Mouse (Mus musculus) midbrain, embryonic 11.5 days (tissue): ENCODE measurements around the gene Tgfb2. TPM values are rescaled to one million over a fixed set of nuclear protein-coding genes. Genes with fewer than 3 reads are reported as not detected.

Experiments used
- ATAC-seq: fragments of 200-750 bp; cut with Nextera tagmentation; 2 replicates; pipeline ENCODE4 v1.8.0; 2017; ENCODE audit warnings: moderate TSS enrichment, moderate library complexity; ENCODE audit not compliant: low FRiP score
- DNase-seq: peaks from one replicate; pipeline ENCODE4 v3.0.0; 2015; ENCODE audit warnings: low spot score; ENCODE audit errors: missing footprints
- H3K27ac ChIP-seq: fragments of 300-500 bp; sonication (generic); 2 replicates; pipeline ENCODE4 v1.5.1; 2014; ENCODE audit warnings: low read depth, low read length
- H3K27me3 ChIP-seq: fragments of 300-500 bp; sonication (generic); 2 replicates; pipeline ENCODE4 v1.6.1; 2014; ENCODE audit warnings: mild to moderate bottlenecking, low read length, moderate library complexity, mixed read lengths; ENCODE audit not compliant: control insufficient read depth, insufficient read depth
- H3K36me3 ChIP-seq: fragments of 300-500 bp; sonication (generic); 2 replicates; pipeline ENCODE4 v1.6.1; 2014; ENCODE audit warnings: mild to moderate bottlenecking, low read length, moderate library complexity, mixed read lengths; ENCODE audit not compliant: control insufficient read depth, insufficient read depth
- H3K4me1 ChIP-seq: fragments of 300-500 bp; sonication (generic); 2 replicates; pipeline ENCODE4 v1.6.1; 2014; ENCODE audit warnings: low read length; ENCODE audit not compliant: control insufficient read depth, insufficient read depth
- H3K4me2 ChIP-seq: fragments of 300-500 bp; sonication (generic); 2 replicates; pipeline ENCODE4 v1.6.1; 2014; ENCODE audit warnings: mild to moderate bottlenecking, moderate library complexity
- H3K4me3 ChIP-seq: fragments of 300-500 bp; sonication (generic); 2 replicates; pipeline ENCODE4 v1.5.1; 2014; ENCODE audit warnings: low read depth, low read length
- H3K9ac ChIP-seq: fragments of 300-500 bp; sonication (generic); 2 replicates; pipeline ENCODE4 v1.6.1; 2014; ENCODE audit warnings: low read length
- H3K9me3 ChIP-seq: fragments of 300-500 bp; sonication (generic); 2 replicates; pipeline ENCODE4 v1.6.1; 2016; ENCODE audit warnings: low read length; ENCODE audit not compliant: control insufficient read depth
- WGBS: fragments of 180-500 bp; shearing (Covaris S2); extraction: QIAGEN DNeasy Blood & Tissue Kit; methylation state at CpG from one replicate; pipeline ENCODE4 v1.1.7; 2014; 5-methylcytosine and 5-hydroxymethylcytosine counted together
- polyA plus RNA-seq: library from polyadenylated mRNA; unstranded; fragments of >200 nt; fragmentation: Nextera tagmentation; extraction: Ambion mirVana; gene quantifications from 2 replicates; pipeline ENCODE4 v1.2.1, GENCODE M21; 2014

The Tgfb2 gene
- polyA plus RNA-seq, 1 experiment from 2014 or later: 11.9 TPM

DNA sequence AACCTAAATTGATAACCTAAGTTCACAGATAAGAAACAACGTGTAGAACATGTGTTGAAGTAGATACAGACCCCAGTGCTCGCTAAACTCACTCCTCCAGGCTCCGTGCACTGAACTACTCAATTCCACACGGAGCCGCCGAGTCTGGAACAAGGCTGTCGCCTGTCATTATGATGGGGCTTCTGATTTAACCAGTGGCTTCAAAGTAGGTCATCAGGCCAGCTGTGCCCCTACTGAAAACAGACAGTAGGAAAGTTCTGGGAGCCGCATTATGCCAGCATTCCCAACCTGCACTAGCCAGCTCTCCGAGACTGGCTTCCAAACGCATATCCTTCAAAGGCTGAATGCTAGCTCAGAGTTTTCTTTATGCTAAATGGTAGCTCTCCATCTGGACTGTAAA lies 42.8 kb downstream of the Tgfb2 start:
- Histone ChIP-seq H3K27me3 (no peaks in the 10 kb centered on the region), H3K27ac (no peak overlapping the region), H3K9ac (no peak overlapping the region), H3K4me2 (no peak overlapping the region), H3K4me1 (no peaks in the 10 kb centered on the region), H3K4me3 (no peak overlapping the region), H3K9me3 (no peaks in the 10 kb centered on the region), H3K36me3 (no peaks in the 10 kb centered on the region)
- ATAC-seq (no peak), DNase-seq (no peak)
- WGBS: 90% methylated on average over 10 of the region's 10 CpGs

DNA sequence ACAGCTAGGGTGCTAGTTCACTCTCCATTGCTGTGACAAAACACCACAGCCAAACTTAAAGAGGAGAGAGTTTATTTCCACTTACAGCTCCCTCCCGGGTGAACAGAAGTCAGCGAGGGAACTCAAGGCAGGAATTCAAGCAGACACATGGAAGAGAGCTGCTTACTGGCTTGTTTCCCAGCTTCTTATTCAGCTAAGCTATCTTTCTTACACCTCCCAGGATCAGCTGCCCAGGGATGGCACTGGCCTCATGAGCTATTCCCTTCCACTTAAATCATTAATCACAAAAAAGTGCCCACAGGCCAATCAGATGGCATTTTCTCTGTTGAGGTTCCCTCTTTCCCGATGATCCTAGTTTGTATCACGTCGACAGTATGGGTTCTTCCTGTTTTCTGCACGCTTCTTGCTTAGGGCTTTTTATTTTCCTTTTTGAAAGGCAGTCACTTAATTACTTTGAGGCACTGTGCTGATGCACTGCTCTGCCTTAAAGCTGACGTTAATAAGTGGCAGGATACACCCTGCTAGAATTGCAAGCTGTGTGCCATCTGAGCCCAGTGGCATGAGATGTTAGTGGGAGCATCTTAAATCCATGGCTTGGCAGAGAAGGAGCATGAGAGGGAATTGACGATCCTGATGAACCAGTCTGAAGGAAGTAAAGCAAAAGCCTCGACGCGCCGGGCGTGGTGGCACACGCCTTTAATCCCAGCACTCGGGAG lies 44.4 kb downstream of the Tgfb2 start:
- ATAC-seq (no peak), DNase-seq (no peak)
- Histone ChIP-seq H3K9ac (no peak overlapping the region), H3K36me3 (no peaks in the 10 kb centered on the region), H3K27me3 (no peaks in the 10 kb centered on the region), H3K4me2 (no peak overlapping the region), H3K27ac (no peak overlapping the region), H3K4me3 (no peak overlapping the region), H3K9me3 (no peaks in the 10 kb centered on the region), H3K4me1 (no peaks in the 10 kb centered on the region)
- 88% methylated on average over 15 of the region's 15 CpGs for WGBS

DNA sequence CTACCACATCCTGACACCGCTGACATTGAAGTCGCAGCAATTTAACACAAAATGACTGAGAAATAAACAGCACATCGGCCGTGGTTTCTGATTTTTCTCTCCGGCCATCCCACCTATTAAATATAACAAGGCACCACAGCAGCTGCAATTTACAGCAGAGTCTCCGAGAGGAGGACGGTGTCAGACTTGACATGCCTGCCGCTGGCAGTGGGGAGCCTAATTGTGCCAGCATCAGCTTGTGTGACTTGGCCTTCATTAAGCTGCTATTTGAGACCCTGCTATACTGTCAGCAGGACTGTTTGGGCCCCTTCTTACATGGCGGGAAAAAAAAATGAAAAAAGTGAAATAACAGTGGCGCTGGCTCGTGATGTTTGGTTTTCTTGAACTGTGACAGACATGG lies 47.0 kb downstream of the Tgfb2 start:
- no peak for ATAC-seq
- no peak for DNase-seq
- WGBS: 87% methylated on average over 11 of the region's 11 CpGs
- no peak overlapping the region for H3K4me2 ChIP-seq
- H3K4me3 ChIP-seq: no peak overlapping the region
- H3K27me3 ChIP-seq: no peaks in the 10 kb centered on the region
- H3K27ac ChIP-seq: no peak overlapping the region
- no peaks in the 10 kb centered on the region for H3K9me3 ChIP-seq
- H3K9ac ChIP-seq: no peak overlapping the region
- H3K4me1 ChIP-seq: no peaks in the 10 kb centered on the region
- no peaks in the 10 kb centered on the region for H3K36me3 ChIP-seq

DNA sequence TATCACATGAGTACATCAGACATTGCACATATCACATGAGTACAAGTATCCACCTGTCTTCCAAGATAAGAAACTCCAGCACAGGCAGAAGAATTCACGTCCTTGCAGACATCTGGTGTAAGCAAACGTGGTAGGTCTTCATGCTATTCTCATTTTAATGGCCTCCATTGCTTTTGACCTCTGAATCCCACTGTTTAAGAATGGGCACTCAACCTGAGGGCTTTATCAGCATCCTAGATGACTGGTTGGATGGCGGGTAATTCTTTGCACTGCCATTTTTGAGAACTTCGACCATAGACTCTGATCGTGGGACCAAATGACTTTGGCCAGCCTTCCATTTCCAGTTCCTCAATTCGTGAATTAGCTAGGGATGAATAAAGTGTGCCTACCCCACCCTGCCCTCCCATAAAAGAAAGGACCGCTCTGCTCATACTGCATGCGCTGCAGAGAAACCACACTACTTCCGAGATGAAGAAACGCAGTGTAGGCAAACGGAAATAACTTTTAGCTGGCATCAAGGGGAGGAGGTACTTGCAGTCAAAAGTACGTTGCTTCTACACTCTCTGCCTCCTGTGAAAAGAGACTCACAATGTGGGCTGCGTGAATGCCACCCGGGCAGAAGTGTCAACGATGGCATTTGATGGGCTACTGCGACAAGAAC lies 48.1 kb downstream of the Tgfb2 start:
- Histone ChIP-seq H3K36me3 (no peaks in the 10 kb centered on the region), H3K4me3 (no peak overlapping the region), H3K9ac (no peak overlapping the region), H3K4me2 (no peak overlapping the region), H3K27me3 (no peaks in the 10 kb centered on the region), H3K9me3 (no peaks in the 10 kb centered on the region), H3K27ac (no peak overlapping the region), H3K4me1 (no peaks in the 10 kb centered on the region)
- ATAC-seq: no peak
- no peak for DNase-seq
- WGBS: 91% methylated on average over 16 of the region's 16 CpGs

DNA sequence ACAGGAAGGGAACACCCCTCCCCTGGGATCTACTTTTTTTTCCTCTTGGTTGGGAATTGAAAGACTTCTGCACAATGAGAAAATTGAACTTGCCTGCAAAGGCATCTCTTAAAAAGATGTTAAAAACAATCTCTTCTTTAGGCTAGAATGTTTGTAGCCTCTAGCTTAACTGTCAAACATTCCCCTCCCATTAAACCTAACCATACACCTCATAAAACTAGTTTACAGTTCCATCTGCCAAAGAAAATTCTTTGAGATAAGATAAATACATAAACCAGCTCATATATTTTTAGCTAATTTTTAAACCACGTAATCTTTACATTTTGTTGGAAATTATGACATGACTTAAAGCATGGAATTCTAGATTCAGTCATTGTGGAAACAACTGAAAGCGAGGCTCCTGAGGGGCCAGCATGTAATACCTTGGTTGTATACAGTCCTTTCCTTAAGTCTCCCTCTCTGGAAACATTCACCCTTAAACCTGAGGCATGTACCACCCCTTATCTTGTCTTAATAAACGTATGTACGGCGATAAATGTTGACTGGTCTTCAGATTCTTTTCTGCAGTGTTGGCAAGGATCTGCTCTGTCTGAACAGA lies 49.0 kb downstream of the Tgfb2 start:
- ATAC-seq: no peak
- H3K27ac ChIP-seq: no peak overlapping the region
- no peak overlapping the region for H3K9ac ChIP-seq
- H3K9me3 ChIP-seq: no peaks in the 10 kb centered on the region
- H3K36me3 ChIP-seq: no peaks in the 10 kb centered on the region
- no peaks in the 10 kb centered on the region for H3K27me3 ChIP-seq
- H3K4me2 ChIP-seq: no peak overlapping the region
- no peaks in the 10 kb centered on the region for H3K4me1 ChIP-seq
- H3K4me3 ChIP-seq: no peak overlapping the region
- WGBS: 93% methylated on average over 5 of the region's 5 CpGs
- no peak for DNase-seq

DNA sequence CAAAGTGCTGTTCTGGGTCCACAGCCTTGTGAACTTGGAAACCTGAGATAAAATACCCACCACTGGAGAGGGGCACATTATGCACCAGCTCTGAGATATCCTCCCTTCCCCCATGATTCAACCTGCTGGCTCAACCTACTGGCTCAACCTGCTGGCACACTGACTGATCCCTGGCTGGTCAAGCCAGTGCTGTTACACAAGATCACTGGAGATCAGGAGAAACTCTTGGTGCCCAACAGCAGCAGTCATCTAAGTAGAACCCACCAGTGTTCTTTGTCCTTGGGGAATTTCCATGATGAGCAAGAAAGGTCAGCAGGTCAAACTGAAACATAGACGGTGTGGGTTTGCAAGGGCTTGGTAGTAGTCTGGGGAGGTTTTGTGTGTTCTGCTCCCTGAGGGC lies 49.6 kb downstream of the Tgfb2 start:
- 73% methylated on average over 1 of the region's 1 CpGs for WGBS
- Histone ChIP-seq H3K36me3 (no peaks in the 10 kb centered on the region), H3K9me3 (no peaks in the 10 kb centered on the region), H3K4me1 (no peaks in the 10 kb centered on the region), H3K9ac (no peak overlapping the region), H3K4me3 (no peak overlapping the region), H3K27me3 (no peaks in the 10 kb centered on the region), H3K27ac (no peak overlapping the region), H3K4me2 (no peak overlapping the region)
- ATAC-seq (no peak), DNase-seq (no peak)

DNA sequence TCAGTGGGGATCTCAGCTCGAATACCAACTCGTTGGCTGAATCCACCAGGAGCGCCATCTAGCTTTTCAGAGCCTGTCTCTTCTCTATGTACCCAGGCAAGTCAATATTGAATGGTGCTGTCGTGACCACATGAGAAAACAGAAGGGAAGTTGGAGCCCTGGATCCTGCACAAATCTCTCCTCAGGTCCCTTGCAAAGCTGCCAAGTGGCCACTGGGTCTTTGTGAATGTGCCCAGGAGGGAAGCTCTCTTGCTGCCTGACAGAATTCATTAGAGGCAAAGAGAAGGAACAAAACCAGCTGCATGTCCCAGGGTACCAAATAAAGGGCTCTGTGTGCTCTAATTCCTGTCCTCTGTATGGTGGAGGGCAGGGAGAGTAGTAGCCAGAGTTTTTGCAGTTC lies 50.7 kb downstream of the Tgfb2 start:
- ATAC-seq: no peak
- WGBS: 65% methylated on average over 4 of the region's 4 CpGs

DNA sequence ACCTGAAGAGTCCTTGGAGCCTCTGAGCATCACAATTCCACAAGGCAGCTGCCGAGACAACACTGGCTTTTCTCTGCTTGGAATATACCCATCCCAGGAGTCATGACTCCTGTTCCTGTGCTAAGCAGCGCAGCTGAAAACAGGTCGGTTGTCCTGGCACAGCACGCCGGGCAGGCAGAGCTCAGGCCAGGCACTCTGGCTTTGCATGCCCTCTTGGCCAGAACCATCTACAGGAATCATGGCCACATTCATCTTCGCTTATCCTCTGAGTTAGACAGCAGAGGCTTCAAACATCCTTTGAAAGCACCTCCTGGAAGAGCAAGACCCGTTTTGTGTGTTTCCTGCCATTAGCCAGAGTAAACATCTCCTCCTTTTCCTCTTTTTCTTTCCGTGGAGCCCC lies 53.6 kb downstream of the Tgfb2 start:
- H3K4me3 ChIP-seq: no peak overlapping the region
- H3K36me3 ChIP-seq: no peaks in the 10 kb centered on the region
- no peak overlapping the region for H3K4me2 ChIP-seq
- no peak overlapping the region for H3K27ac ChIP-seq
- no peak for ATAC-seq
- WGBS: 82% methylated on average over 8 of the region's 8 CpGs
- no peaks in the 10 kb centered on the region for H3K27me3 ChIP-seq
- no peak for DNase-seq
- no peak overlapping the region for H3K9ac ChIP-seq
- H3K4me1 ChIP-seq: no peaks in the 10 kb centered on the region
- H3K9me3 ChIP-seq: no peaks in the 10 kb centered on the region; the same call in 1 of the 2 replicates

More for the DNA sequence above, 50.7 kb downstream of the Tgfb2 start:
- Histone ChIP-seq H3K4me1 (no peaks in the 10 kb centered on the region), H3K9me3 (no peaks in the 10 kb centered on the region), H3K9ac (no peak overlapping the region), H3K4me3 (no peak overlapping the region), H3K27ac (no peak overlapping the region), H3K36me3 (no peaks in the 10 kb centered on the region), H3K27me3 (no peaks in the 10 kb centered on the region), H3K4me2 (no peak overlapping the region)
- DNase-seq: no peak

DNA sequence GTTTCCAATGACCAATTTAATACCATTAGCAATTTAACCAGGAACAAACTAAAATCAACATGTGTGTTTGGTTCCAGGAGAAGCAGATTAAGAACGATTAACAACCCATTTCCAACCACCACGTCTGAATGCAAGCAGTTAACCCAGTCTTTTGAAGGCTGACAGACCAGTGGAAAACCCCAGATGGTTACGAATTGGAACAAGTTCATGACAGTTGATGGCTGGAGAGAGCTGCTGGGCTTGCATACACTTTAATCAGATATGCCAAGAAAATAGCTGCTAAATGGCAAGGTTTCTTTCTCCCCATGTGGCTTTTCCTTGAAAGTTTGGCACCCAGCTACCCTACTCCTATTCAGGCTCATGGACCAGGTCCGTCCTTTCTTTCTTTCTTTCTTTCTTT lies 55.8 kb downstream of the Tgfb2 start:
- H3K36me3 ChIP-seq: no peaks in the 10 kb centered on the region
- H3K4me2 ChIP-seq: no peak overlapping the region
- no peaks in the 10 kb centered on the region for H3K27me3 ChIP-seq
- no peak for ATAC-seq
- WGBS: 78% methylated on average over 4 of the region's 4 CpGs
- DNase-seq: no peak
- no peak overlapping the region for H3K9ac ChIP-seq
- H3K9me3 ChIP-seq: no peaks in the 10 kb centered on the region; the same call in 1 of the 2 replicates
- no peaks in the 10 kb centered on the region for H3K4me1 ChIP-seq
- H3K27ac ChIP-seq: no peak overlapping the region
- no peak overlapping the region for H3K4me3 ChIP-seq
